Mouse (Mus musculus): ENCODE data around the gene Ankfn1.

Gene Ankfn1

DNA sequence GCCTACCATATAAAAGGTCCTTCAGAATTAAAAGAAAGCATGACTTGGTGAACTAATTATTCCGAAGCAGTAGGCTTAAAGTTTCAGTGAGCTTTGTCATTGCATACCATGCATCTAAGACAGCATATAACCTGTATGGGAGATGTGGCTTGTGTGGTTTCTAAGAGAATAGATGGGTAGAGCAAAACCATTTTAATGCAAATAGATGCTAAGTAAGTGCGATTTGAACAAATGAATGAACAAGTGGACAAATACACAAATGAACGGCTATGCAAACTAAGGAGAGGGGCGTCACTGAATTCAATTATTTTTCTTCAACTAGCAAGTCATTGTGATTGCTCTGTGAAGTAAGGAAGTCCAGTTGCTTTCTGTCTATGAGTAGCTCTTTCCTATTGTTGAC, 198.3 kb downstream of the Ankfn1 start:
- DNase-seq (ENCODE audit: low read depth, low spot score): no peak

DNA sequence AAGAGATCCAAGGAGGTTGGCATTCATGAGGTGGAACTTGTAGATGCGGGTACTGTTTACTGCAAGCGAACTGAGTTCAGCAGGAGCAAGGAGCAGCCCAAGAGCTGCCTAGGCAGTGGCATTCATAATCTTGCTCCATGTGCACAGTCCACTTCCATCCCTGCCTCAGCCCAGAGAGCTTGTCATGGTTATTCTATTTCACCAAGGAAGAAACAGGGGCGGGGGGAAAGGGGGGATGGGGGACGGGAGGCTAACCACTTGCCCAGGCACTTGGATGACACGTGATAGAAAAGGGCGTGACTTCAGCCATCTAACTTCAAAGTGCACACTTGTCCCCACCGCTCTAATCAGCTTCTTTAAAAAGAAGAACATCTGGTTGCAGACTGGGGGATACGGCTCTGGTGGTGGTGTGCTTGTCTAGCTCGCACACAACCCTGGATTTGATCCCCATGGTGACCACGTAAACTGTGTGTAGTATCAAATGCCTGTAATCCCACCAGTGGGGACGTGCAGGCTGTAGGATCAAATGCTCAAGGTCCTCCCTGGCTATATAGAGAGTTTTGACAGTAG, 203.1 kb downstream of the Ankfn1 start:
- no peak for DNase-seq (ENCODE audit: low read depth, low spot score)

DNA sequence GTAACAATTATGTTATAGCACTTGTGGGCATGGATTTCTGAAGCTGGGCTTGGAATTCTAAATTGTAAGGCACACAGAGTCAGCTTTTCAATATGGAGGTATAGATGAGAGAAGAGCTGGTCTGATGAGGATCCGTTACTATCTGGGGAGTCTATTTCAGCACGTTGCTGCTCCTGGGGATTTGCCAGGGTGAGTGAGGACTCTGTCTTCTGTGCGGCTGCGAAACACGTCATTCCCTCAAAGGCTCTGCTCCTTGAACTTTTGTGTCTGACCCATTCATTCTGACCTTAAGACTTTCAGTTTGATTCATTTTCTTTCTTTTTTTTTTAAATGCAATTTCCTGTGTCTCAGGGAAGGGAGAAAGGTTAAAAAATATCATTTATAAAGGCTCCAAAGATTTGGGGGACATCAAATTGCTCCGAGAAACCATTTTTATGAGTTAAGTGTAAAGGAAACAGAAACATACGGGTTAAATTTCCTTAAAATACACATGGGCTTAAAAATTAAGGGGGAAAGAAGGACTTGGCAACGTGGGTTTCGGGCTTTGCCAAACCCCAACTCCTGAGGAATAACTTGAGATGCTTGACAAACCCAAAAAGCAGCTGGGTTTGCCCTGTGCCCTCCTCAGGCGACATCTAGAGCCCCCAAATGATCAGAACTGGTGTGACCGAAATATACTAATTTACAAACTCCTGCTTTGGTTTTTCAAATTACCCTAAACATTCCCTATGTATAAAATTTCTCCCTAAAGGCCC, 207.9 kb downstream of the Ankfn1 start:
- DNase-seq (ENCODE audit: low read depth, low spot score): no peak

DNA sequence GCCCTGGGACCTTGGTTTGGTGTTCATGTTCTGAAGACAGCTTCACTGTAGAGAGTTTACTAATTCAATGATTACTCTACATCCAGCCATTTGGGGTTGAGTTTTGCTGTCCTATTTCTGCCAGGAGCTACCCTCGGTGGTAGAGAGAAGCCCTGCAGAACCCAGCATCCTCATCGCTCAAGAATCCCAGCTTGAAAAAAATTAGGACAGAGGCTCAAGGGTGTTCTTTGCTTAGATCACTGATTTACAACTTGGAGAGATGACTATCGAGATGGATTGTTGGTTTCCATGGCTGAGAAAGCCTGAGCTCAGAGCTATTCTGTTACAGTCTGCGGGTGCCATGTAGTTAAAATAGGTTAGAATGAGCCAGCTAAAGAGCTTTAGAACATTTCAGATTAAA, 209.2 kb downstream of the Ankfn1 start:
- DNase-seq (ENCODE audit: low read depth, low spot score): no peak

DNA sequence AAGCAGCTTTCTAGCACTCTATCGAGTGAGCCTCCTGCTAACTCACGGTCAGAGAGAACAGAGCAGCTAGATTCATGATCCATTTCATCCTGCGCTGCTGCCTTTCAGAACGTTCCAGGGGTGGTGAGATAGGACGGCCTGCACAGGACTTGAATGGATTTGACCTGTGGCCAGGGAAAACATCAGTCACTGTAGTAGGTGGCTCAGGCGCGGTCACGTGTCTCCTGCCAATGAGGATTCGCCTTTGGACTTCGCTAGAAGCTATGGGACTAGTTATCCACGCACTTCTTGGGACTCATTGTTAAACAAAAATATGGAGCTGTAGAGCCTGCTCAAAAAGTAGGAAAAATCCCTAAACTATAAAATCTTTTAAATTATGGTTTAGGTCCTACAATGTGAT, 226.0 kb downstream of the Ankfn1 start:
- DNase-seq (ENCODE audit: low read depth, low spot score): no peak

DNA sequence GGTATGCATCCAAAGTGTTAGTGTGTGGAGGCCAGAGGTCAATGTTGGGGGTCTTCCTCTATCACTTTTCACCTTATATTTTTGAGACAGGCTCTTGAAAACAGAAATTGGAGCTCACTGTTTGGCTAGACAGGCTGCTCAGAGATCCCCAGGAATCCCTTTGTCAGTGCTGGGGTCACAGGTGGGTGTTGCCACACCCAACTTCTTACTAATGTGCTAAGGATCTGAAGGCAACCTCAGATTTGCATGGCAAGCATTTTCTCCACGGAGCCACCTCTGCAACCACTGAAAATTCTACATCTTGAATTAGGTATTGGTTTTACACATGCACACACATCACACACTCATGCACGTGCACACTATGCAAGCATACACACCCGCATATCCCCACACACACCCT, 226.5 kb downstream of the Ankfn1 start:
- no peak for DNase-seq (ENCODE audit: low read depth, low spot score)

DNA sequence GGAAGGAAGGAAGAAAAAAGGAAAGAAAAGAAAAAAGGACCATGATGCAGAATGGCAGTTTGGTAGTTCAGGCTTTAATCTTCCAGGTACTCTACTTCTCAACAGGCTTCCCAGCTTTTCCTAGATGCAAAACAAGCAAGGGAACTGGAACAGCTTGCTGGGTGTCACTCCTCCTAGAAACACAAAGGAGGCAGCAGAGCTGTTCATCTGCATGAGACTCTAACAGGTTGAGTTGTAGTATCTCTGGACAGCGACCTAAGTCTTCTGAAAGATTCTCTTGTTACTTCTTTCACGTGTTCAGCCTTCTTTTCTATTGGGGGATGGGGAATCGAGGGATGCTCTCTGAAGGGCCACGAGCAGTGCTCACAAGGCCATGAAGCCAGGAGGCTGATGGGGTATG, 228.7 kb downstream of the Ankfn1 start:
- no peak for DNase-seq (ENCODE audit: low read depth, low spot score)

DNA sequence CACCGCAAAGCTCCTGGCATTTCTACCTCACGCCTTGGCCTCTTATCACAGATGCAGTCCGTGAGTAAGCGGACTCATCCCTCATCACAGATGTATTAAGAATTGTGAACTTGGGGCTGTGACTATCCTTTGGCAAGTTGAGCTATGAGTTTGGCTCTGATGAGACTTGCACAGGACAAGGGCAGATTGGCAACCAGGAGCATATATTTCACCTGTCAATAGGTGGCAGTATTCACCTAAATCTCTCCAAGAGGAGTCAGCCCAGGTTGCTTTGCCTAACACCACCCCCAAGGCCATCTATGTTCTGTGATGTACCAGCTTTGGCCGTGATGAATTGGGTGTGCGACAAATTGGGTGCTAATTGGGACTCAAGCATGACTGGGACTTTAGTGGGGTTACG, 231.3 kb downstream of the Ankfn1 start:
- no peak for DNase-seq (ENCODE audit: low read depth, low spot score)

DNA sequence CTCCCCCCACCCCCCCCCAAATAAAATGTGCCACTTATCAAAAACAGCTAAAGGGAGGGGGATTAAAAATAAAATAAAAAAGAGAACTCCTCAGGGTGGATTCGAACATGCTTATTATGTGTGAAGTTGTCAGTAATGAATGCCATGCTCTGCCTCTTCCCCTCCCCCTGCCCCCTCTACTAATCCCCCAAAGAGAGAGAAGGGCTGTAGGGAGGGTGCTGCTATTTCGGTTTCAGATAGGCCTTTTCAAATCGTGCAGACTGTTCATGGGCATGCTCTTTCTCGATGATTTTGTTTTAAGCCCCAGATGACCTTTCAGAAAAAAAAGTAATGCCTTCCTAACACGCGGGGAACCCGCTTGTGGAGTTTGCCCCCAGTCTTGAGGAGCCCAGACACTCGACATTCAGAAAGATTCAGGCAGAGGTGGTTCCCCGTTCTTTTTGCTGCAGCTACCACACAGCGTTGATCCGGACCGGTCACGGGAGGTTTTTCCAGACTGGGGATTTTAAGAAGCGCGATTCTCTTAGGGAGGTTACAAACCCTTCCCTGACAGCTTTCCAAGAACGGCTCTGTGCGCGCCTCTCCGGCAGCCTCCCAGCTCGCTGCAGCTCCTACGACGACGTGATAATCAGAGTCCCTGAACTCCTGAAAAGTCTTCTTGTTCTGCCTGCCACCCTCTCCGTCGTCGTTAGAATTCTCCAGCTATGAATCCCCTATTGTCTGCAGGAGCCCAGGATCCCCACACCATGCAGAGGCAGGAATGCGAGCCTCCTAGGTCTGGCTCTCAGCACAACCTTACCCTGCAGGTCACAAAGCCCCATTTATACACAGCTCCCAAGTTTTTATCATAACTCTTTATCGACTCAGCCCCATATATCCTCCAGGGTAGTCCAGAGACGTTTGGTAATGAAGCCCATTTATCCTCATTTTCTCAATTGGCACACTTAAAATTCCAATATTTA, 232.3 kb downstream of the Ankfn1 start:
- no peak for DNase-seq (ENCODE audit: low read depth, low spot score)

DNA sequence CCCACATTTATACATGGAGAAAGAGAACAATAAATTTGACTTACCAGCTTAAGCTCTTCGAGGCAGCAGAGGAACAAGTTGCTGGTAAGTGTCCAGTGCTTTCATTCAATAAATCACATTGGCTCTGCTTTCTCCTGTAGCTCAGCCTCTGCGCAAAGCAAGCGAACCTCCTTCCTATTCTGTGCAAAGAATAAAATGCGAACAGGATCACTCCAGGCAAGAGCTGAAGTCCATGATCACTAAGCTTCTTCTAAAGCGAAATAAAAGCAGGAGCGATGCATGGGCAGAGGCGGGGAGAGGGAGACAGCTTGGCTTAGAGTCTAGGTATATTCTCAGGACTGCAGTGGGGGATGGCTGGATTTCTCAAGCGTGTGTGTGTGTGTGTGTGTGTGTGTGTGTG, 239.1 kb downstream of the Ankfn1 start:
- no peak for DNase-seq (ENCODE audit: low read depth, low spot score)

DNA sequence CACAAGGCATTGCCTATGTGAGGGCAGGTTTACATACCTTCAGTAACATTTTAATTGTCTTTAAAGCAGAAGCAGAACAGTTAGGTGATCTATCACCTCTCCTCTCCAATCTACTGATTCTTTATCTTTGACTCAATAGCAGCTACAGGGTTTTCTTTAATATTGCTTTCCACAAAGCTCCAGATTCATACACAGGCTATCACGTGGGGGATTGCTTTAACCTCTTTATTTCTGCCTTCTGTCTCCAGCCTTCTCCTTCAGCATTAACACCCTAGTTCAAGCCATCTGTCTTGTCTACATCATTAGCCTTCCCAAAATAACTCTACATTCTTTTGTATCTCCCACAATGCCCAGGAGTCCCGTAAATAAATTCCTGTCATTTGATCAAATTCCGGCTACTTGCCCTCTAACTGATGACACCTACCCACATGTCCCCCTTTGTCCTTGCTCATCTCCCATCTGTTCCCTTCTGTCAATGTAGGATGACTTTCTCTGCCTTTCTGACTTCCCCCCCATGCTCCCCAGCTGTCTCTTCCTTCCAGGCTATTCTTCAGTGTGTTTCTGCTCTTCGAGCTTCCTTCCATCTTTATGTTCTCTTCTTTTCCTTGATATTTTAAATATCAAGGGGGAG, 249.5 kb downstream of the Ankfn1 start:
- DNase-seq (ENCODE audit: low read depth, low spot score): no peak

DNA sequence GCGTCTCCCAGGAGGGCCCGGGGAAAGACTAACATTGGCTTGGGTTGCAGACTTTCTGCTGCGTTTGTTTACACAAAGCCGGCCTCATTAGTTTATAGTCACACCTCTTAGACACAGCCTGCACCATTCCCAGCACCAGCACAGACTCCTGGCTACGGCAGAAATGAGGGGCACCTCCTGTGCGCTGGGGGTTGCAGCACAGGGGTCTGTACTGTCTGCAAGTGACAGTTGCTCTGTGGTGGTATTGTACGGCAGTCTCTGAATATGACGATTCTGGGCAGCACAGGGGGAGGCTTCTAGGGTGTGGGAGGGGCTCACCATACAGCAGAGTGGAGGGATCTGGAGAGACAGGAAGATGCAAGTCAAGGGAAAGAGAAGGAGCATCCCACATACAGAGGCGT, 262.0 kb downstream of the Ankfn1 start:
- DNase-seq (ENCODE audit: low read depth, low spot score): no peak

DNA sequence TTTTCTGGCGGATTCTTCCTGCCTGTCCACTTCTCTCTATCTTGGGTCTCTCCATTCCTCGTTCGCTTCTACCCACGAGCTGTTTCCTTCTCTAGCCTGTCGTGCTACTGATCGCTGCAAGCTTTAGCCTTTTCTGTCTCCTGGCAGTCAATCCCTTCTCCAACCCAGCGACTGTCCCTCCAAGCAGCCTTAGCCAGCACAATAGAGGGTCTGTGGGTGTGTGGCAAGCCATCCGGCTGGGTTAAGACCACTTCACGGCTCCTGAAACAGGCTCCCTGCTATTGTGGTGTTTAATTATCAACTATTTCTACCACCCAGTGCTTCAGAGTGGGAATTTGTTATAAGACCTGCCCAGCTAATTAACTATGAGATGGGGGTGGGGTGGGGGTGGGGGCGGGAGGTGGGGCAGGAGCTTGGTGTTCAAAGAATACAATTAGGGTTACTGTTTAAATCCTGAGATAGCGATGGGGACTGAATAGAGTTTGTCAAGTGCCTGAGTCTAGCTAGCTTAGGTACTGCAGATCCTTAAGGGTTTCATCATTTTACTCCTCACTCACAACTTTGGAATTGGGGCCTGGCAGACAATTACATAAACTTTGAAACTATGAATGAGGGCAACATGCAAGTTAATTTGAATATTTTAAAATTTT, 268.7 kb downstream of the Ankfn1 start:
- no peak for DNase-seq (ENCODE audit: low read depth, low spot score)

DNA sequence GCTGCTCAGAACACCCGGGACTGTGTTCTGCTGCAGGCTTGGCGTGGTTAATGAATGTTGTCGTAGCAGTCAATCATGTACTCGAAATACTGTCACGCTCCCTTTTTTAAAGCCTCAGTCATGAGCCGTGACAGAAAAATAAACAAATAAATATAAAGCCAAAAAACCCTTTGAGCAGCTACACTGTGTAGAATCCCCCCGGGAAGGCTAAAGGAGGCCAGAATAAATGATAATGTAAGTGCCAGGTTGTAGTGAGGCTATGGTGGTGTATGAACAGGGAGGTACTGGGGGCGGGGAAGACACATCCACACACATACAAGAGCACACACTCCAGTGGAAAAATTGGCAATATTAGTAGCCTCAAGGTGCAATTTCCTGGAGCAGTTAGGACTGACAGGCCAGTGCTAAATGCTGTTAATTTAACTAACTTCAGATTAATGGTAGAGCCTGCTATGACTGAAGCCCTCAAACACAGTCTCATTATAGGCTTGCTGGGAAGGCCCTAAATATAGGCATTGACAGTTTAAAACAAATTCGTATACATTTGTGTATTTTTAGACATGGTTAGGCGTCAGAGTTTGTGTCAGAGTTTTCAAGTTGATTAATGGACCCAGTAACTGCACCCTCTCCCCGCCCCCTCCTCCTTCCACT, 270.7 kb downstream of the Ankfn1 start:
- no peak for DNase-seq (ENCODE audit: low read depth, low spot score)

DNA sequence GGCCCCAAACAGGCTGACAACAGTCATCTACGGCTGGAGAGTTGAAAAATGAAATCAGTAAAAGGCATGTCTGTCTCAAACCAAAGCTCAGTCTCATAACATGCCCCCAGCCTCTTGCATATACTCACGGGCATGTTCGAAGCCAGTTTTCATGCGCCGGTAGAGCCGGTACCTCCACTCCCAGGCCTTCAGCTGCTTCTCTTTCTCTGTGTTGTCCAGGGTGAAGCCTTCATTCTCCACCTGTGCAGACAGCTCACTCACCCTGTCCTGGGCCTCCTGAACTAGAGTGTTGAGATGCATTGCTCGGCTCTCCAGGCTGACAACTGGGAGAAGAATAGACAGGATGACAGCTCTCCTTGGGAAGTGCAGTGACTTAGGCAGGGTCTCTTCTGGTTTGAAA, 272.4 kb downstream of the Ankfn1 start:
- no peak for DNase-seq (ENCODE audit: low read depth, low spot score)

DNA sequence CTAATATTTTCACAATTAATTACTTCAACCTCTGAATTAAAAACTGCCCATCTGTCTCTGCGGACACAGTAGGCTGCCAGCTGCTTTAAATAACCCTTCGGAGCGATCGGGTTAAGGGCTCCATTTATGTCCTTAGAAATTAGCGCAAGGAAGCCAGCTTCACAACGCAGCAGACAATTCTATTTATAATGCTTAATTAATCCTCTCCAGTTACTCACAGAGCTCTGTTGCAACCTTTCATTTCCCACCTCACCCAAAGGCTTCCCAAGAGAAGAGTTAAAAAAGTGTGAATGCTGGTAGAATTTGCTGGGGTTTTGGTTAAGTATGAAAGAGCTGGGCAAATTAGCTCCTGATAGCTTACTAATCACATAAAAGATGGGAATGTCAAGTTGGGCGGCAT, 275.7 kb downstream of the Ankfn1 start:
- no peak for DNase-seq (ENCODE audit: low read depth, low spot score)

DNA sequence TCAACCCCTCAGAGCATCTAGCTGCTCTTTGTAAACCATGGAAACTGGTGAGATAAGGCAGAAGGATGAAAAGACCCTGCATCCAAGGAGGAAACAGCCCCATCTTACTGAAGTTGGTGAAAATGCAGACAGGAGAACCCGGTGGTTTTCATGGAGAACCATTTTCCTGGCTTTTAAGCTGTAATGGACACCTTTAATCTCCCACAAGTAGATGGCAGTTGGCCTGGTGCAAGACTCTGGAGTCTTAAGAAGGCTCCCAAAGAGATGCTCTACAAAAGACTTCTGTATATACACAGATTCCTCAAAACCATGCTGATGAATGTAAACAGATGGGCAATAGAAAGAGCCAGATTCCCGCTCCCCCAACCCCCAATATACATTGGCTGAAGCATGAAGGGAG, 276.5 kb downstream of the Ankfn1 start:
- DNase-seq (ENCODE audit: low read depth, low spot score): no peak

DNA sequence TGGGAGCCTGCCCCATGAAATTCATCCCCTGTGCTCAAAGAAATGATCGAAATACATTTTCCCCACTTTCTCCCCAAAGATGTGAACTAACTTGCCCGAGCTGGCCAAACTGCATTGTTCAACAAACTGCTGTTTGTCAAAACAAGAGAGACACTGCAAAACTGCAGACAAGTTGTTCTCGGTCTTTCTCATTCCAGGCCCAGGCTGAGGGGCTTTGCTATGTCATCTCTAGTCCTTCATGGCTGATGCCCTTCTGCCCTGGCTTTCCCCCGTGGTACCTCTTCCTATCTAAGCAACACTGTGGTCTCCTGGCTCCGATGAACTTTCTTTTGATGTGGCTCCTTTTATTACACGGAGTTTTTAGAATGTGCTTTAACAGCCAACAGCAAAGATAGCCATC, 296.4 kb downstream of the Ankfn1 start:
- DNase-seq (ENCODE audit: low read depth, low spot score): no peak

DNA sequence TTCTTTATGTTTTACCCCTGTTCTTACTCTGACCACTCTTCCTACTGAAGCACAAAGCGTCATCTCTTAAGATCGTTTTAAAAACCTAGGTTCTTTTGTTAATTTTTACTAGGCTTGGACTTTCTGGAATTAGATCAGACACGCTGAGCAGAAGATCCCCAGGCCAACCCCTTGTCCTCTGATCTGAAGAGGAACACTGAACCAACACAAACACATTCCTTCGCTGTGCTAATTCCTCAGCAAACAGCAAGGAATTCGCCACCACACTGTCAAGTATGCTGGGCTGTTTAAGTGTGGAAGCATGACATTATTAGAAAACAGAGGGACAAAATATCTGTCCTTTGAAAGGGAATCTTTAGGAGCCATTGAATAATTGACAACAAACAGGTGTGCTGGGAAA, 300.5 kb downstream of the Ankfn1 start:
- no peak for DNase-seq (ENCODE audit: low read depth, low spot score)

DNA sequence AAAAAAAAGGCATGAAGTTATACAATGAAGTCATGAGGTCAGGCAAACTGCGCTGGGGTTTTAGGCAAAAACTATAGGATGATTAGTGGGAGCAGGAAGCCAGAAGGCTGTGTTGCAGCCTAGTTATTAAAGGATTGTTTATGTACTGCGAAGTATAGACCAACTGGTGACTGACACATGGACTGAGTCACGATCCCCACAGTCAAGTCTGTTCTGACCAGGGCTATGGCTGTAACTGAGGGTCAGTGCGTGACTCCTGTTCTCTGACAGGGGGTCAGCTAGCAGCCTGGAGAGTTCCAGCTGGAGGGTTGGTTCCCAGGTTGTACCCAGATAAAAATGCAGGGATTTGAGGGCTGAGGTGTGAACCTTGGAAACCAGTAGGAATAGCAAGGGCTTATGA, 301.4 kb downstream of the Ankfn1 start:
- no peak for DNase-seq (ENCODE audit: low read depth, low spot score)

DNA sequence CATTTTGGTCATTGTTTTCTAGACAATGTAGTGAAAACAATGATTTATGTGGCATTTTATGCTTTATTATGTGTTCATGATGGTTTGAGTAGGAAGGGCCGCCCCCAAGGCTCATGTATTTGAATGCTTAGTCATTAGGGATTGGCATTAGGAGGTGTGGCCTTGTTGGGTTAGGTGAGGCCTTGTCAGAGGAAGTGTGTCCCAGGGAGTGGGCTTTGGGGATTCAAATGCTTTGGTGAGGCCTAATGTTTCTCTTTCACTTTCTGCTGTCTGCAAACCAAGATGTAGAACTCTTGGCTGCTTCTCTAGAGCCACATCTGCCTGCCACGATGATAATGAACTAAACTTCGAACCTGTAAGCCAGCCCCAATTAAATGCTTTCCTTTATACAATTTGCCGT, 304.6 kb downstream of the Ankfn1 start:
- no peak for DNase-seq (ENCODE audit: low read depth, low spot score)
